Mouse (Mus musculus) lung, postnatal 10 days (tissue): Measurements from ENCODE around the gene Gzmd.
"Not testable (repeated sequence)": the region's sequence is repeated elsewhere in the genome, so short reads cannot be mapped to it uniquely, and the experiment has no call there.

Experiments used
- DNase-seq: peaks from one replicate; pipeline ENCODE4 v3.0.0; 2021

Gzmd gene

GRCm38 (mm10) chr14:56132508-56132907 is at the start of gene Gzmd:
Gene Gzmd, minus strand, starts transcription at chr14:56132608.
- not testable (repeated sequence) for DNase-seq

GRCm38 (mm10) chr14:56177651-56178050 is 45.2 kb upstream of the Gzmd start:
- DNase-seq: peak; percentile 60

GRCm38 (mm10) chr14:56174499-56174898 is 42.1 kb upstream of the Gzmd start, which contains the start of gene Gzmn:
Gene Gzmn, minus strand, starts transcription at chr14:56174599.
- DNase-seq: no peak

- no peak for DNase-seq
Observed at GRCm38 (mm10) chr14:56173396-56173795, 41.0 kb upstream of the Gzmd start.

GRCm38 (mm10) chr14:56172744-56173143 is 40.3 kb upstream of the Gzmd start:
- DNase-seq: no peak

- no peak for DNase-seq
Observed at GRCm38 (mm10) chr14:56168009-56168408, 35.6 kb upstream of the Gzmd start.

- no peak for DNase-seq
Observed at GRCm38 (mm10) chr14:56162109-56162508, 29.7 kb upstream of the Gzmd start.

GRCm38 (mm10) chr14:56159479-56159878 is 27.1 kb upstream of the Gzmd start, which contains the start of gene Gzmg:
Gene Gzmg, minus strand, starts transcription at chr14:56159579.
- not testable (repeated sequence) for DNase-seq

GRCm38 (mm10) chr14:56155340-56155739 is 22.9 kb upstream of the Gzmd start:
- no peak for DNase-seq

GRCm38 (mm10) chr14:56133675-56134074 is 1.3 kb upstream of the Gzmd start:
- not testable (repeated sequence) for DNase-seq

GRCm38 (mm10) chr14:56128341-56128740 is 4.1 kb downstream of the Gzmd start:
- DNase-seq: no peak

GRCm38 (mm10) chr14:56123516-56123915 is 8.9 kb downstream of the Gzmd start:
- DNase-seq: no peak

- DNase-seq: no peak
Observed at GRCm38 (mm10) chr14:56120525-56120924, 11.9 kb downstream of the Gzmd start, which contains the start of gene Gzme. Gene Gzme, minus strand, starts transcription at chr14:56120625.

GRCm38 (mm10) chr14:56115531-56116310 is 16.7 kb downstream of the Gzmd start:
- not testable (repeated sequence) for DNase-seq

- no peak for DNase-seq
Observed at GRCm38 (mm10) chr14:56105447-56106180, 26.8 kb downstream of the Gzmd start.

- no peak for DNase-seq
Observed at GRCm38 (mm10) chr14:56105016-56105415, 27.4 kb downstream of the Gzmd start.

GRCm38 (mm10) chr14:56103452-56103851 is 29.0 kb downstream of the Gzmd start:
- no peak for DNase-seq

GRCm38 (mm10) chr14:56102386-56102785 is 30.0 kb downstream of the Gzmd start, which contains the start of gene Ctsg:
Gene Ctsg, minus strand, starts transcription at chr14:56102574.
- no peak for DNase-seq

GRCm38 (mm10) chr14:56098940-56099339 is 33.5 kb downstream of the Gzmd start:
- DNase-seq: peak; percentile 31

- no peak for DNase-seq
Observed at GRCm38 (mm10) chr14:56097597-56097996, 34.8 kb downstream of the Gzmd start.

- no peak for DNase-seq
Observed at GRCm38 (mm10) chr14:56093353-56093752, 39.1 kb downstream of the Gzmd start.

GRCm38 (mm10) chr14:56086711-56087110 is 45.7 kb downstream of the Gzmd start:
- no peak for DNase-seq

- no peak for DNase-seq
Observed at GRCm38 (mm10) chr14:56085167-56085566, 47.2 kb downstream of the Gzmd start, which contains the start of gene Mcpt8. Gene Mcpt8, minus strand, starts transcription at chr14:56085273.

GRCm38 (mm10) chr14:56082016-56082415 is 50.4 kb downstream of the Gzmd start:
- no peak for DNase-seq
